Mouse (Mus musculus): ENCODE measurements around the gene Unc13c. TPM values are rescaled to one million over a fixed set of nuclear protein-coding genes. Genes with fewer than 3 reads are reported as not detected.

Gene Unc13c
- polyA plus RNA-seq, 1 experiment from 2014 or later: 0.09 TPM

DNA sequence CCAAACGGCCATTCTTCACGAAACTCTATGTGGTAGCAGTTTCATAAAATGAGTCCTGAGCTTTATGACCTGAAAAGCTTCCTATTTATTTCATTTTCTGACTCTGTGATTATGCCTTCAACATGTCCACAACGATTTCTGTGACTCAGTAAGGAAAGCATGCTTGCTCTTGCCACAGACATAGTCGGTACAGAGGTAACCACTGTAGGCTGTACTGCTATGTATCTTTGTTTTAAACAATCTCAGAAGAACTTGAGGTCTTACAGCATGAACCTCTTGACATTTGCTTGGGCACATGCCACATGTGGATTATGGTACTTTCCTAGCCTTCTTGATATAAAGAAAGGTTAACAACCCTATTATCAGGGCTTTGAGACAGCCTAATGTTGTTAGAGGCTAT, 162.1 kb downstream of the Unc13c start:
- ATAC-seq (replicated peaks; ENCODE audit: low FRiP score): no peak
- H3K9me3 ChIP-seq (ENCODE audit: control insufficient read depth, low read length): no peaks in the 10 kb centered on the region
- no peaks in the 10 kb centered on the region for H3K27me3 ChIP-seq (ENCODE audit: control insufficient read depth, insufficient read depth, low read length)
- WGBS: 88% methylated on average over 4 of the region's 4 CpGs
- H3K4me3 ChIP-seq (ENCODE audit: low read depth, low read length): no peak overlapping the region
- H3K4me1 ChIP-seq (replicated peaks; ENCODE audit: control insufficient read depth, insufficient read depth, low read length): no peaks in the 10 kb centered on the region
- no peaks in the 10 kb centered on the region for H3K36me3 ChIP-seq (ENCODE audit: control insufficient read depth, insufficient read depth, low read length)
- no peak overlapping the region for H3K27ac ChIP-seq (ENCODE audit: low read depth, low read length)
- no peak overlapping the region for H3K4me2 ChIP-seq (ENCODE audit: low read depth, low read length, severe bottlenecking)
- H3K9ac ChIP-seq (ENCODE audit: low read length): no peak overlapping the region
- DNase-seq (ENCODE audit: low spot score): no peak

DNA sequence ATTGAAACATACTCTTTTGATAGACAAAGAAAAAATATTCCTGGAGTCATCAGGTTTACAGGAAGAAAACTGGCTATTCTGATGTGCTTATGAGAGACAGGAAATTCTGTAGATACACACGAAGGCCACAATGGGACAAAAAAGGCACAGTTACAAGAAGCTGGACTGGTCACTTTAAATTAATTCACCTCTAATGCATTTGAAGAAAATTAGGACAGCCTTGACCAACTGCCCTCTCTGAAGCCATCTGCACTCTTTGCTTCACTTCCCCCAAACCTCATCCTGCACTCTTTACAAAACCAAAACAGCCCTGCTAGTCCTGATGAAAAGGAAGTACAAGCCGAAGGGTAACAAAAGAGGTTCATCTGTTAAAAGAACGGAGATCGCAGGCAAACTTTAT, 194.2 kb downstream of the Unc13c start:
- DNase-seq (ENCODE audit: low spot score) (no peak), ATAC-seq (replicated peaks; ENCODE audit: low FRiP score) (no peak)
- H3K27me3 ChIP-seq (ENCODE audit: control insufficient read depth, insufficient read depth, low read length): no peaks in the 10 kb centered on the region
- H3K9me3 ChIP-seq (ENCODE audit: control insufficient read depth, low read length): no peaks in the 10 kb centered on the region
- WGBS: 61% methylated on average over 4 of the region's 4 CpGs
- no peak overlapping the region for H3K9ac ChIP-seq (ENCODE audit: low read length)
- no peaks in the 10 kb centered on the region for H3K4me1 ChIP-seq (replicated peaks; ENCODE audit: control insufficient read depth, insufficient read depth, low read length)
- no peak overlapping the region for H3K4me2 ChIP-seq (ENCODE audit: low read depth, low read length, severe bottlenecking)
- no peaks in the 10 kb centered on the region for H3K36me3 ChIP-seq (ENCODE audit: control insufficient read depth, insufficient read depth, low read length)
- H3K4me3 ChIP-seq (ENCODE audit: low read depth, low read length): no peak overlapping the region
- H3K27ac ChIP-seq (ENCODE audit: low read depth, low read length): no peak overlapping the region

DNA sequence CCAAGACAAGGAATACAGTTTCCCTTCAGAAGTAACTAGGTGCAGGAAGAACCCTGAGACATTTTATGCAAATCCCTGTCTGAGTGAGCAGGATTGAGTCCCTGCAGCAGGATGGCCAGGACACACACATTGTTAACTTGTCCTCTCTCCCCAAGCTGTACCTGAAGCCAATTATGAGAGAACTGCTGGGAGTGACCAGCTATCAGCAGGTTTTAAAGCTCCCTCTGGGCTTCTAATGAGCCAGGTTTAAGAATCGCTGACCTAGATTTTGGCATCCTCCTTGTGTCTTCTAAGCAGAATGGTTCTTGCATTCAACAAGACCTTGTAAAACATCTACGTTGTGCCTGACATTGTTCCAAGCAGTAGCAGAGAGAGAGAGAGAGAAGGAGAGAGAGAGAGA, 213.6 kb downstream of the Unc13c start:
- H3K9ac ChIP-seq (ENCODE audit: low read length): no peak overlapping the region
- no peaks in the 10 kb centered on the region for H3K4me1 ChIP-seq (replicated peaks; ENCODE audit: control insufficient read depth, insufficient read depth, low read length)
- DNase-seq (ENCODE audit: low spot score) (no peak), ATAC-seq (replicated peaks; ENCODE audit: low FRiP score) (no peak)
- H3K4me3 ChIP-seq (ENCODE audit: low read depth, low read length): no peak overlapping the region
- no peaks in the 10 kb centered on the region for H3K9me3 ChIP-seq (ENCODE audit: control insufficient read depth, low read length)
- no peak overlapping the region for H3K27ac ChIP-seq (ENCODE audit: low read depth, low read length)
- WGBS: 83% methylated on average over 2 of the region's 2 CpGs
- no peaks in the 10 kb centered on the region for H3K27me3 ChIP-seq (ENCODE audit: control insufficient read depth, insufficient read depth, low read length)
- no peaks in the 10 kb centered on the region for H3K36me3 ChIP-seq (ENCODE audit: control insufficient read depth, insufficient read depth, low read length)
- H3K4me2 ChIP-seq (ENCODE audit: low read depth, low read length, severe bottlenecking): no peak overlapping the region

DNA sequence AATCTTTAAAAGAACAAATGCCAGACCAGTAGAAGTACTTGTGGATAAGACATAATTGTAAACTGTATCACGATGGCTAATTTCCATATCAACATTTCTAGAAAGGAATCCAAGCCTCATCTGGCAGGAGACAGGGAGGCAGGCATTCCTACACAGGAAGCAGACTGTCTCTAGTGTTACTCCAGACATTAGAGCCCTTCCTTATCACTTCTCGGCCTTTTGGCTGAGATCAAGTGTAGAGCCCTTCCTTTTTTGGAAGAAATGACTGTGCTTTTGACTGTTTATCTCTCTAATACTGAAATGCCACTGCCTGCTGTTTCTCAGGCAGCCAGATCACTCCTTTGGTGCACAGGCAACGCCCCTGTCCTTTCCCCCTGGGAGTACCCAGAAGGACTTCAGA, 215.3 kb downstream of the Unc13c start:
- 60% methylated on average over 3 of the region's 3 CpGs for WGBS
- H3K4me1 ChIP-seq (replicated peaks; ENCODE audit: control insufficient read depth, insufficient read depth, low read length): no peaks in the 10 kb centered on the region
- H3K27me3 ChIP-seq (ENCODE audit: control insufficient read depth, insufficient read depth, low read length): no peaks in the 10 kb centered on the region
- no peak overlapping the region for H3K9ac ChIP-seq (ENCODE audit: low read length)
- H3K4me3 ChIP-seq (ENCODE audit: low read depth, low read length): no peak overlapping the region
- no peak overlapping the region for H3K4me2 ChIP-seq (ENCODE audit: low read depth, low read length, severe bottlenecking)
- H3K27ac ChIP-seq (ENCODE audit: low read depth, low read length): no peak overlapping the region
- H3K9me3 ChIP-seq (ENCODE audit: control insufficient read depth, low read length): no peaks in the 10 kb centered on the region
- DNase-seq (ENCODE audit: low spot score) (no peak), ATAC-seq (replicated peaks; ENCODE audit: low FRiP score) (no peak)
- no peaks in the 10 kb centered on the region for H3K36me3 ChIP-seq (ENCODE audit: control insufficient read depth, insufficient read depth, low read length)

DNA sequence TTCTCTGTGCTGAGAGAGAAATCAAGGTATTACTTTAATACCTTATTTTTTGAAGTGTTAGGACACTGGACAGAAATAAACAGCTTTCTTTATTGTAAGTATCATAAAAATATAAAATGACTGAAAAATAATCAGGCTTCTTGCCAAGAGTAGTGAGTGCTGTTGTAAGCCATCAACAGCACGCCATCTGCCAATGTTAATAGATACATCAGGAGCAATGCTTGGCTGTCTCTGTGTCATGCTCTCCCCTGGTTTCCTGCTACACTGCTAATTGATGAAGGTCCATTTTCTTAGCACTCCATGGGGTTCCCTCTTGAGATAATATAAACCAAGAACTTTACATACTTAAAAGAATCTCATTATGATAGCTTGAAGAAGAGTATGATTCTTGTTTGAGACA, 217.4 kb downstream of the Unc13c start:
- no peak for ATAC-seq (replicated peaks; ENCODE audit: low FRiP score)
- Histone ChIP-seq H3K27ac (ENCODE audit: low read depth, low read length) (no peak overlapping the region), H3K36me3 (ENCODE audit: control insufficient read depth, insufficient read depth, low read length) (no peaks in the 10 kb centered on the region), H3K4me1 (replicated peaks; ENCODE audit: control insufficient read depth, insufficient read depth, low read length) (no peaks in the 10 kb centered on the region), H3K9ac (ENCODE audit: low read length) (no peak overlapping the region), H3K4me3 (ENCODE audit: low read depth, low read length) (no peak overlapping the region), H3K4me2 (ENCODE audit: low read depth, low read length, severe bottlenecking) (no peak overlapping the region), H3K27me3 (ENCODE audit: control insufficient read depth, insufficient read depth, low read length) (no peaks in the 10 kb centered on the region), H3K9me3 (ENCODE audit: control insufficient read depth, low read length) (no peaks in the 10 kb centered on the region)
- DNase-seq (ENCODE audit: low spot score): no peak
- WGBS: 88% methylated on average over 1 of the region's 1 CpGs

DNA sequence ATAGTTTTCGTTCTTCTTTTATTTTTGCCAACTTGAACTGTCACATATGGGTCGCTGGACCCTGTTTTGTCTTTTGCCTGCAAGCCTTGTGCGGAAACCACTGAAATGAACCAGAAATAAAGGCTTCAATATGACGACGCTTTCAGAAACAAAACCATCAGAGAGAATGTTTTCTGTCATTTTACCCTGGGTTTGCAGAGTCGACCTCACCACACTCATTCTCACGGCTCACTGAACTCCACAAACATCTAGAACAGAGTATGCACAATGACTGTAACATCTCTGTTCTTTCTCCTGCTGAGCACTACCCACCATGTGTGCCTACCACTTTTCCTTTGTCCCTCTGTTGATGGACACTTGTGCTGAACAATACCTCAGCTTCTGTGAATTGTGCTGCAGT, 234.3 kb downstream of the Unc13c start:
- 74% methylated on average over 7 of the region's 7 CpGs for WGBS
- DNase-seq (ENCODE audit: low spot score): no peak
- Histone ChIP-seq H3K9me3 (ENCODE audit: control insufficient read depth, low read length) (no peaks in the 10 kb centered on the region), H3K9ac (ENCODE audit: low read length) (no peak overlapping the region), H3K4me1 (replicated peaks; ENCODE audit: control insufficient read depth, insufficient read depth, low read length) (no peaks in the 10 kb centered on the region), H3K36me3 (ENCODE audit: control insufficient read depth, insufficient read depth, low read length) (no peaks in the 10 kb centered on the region), H3K27ac (ENCODE audit: low read depth, low read length) (no peak overlapping the region), H3K4me2 (ENCODE audit: low read depth, low read length, severe bottlenecking) (no peak overlapping the region), H3K4me3 (ENCODE audit: low read depth, low read length) (no peak overlapping the region), H3K27me3 (ENCODE audit: control insufficient read depth, insufficient read depth, low read length) (no peaks in the 10 kb centered on the region)
- no peak for ATAC-seq (replicated peaks; ENCODE audit: low FRiP score)

DNA sequence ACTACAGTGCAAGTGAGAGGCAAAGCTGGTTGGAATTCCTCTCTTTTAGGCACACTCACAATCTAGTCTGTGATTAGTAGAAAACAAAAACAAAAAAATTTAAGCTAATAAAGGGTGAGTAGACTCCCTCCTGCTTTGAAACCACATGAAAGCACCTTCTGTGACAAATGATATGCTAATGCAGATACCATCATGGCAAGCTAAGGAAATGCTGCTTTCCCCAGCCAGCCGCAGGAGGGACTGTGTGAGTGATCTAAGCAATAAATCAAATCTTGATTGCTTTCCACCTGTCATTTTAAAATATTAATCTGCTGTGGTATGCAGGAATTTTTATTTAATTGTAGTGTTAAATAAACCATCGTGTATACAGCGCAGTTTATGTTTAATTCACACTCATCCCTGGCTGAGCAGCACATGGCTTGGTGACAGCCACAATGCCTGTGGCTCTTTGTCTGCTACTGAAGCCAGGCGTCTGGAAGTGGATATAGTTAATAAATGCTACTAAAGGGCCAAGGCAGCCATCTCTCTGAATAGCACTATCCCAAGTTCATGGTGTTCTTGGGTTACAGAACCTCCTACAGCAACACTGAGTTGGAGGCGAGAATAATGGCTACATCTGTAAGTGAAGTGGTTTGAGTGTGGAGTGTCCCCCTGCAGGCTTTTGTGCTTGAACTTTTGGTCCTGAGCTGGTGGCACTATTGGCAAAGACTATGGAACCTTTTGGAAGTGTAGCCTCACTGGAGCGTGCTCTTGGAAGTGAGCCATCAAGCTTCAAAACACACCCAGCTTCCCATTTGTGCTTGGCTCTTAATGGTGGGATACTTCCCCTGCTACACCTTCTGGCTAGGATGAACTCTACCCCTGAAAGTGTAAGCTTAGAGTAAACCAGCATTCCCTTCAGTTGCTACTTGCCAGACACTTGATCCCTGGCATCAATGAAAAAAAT, 242.8 kb downstream of the Unc13c start:
- no peak overlapping the region for H3K9ac ChIP-seq (ENCODE audit: low read length)
- H3K9me3 ChIP-seq (ENCODE audit: control insufficient read depth, low read length): no peaks in the 10 kb centered on the region
- no peak overlapping the region for H3K4me2 ChIP-seq (ENCODE audit: low read depth, low read length, severe bottlenecking)
- 78% methylated on average over 6 of the region's 6 CpGs for WGBS
- no peak overlapping the region for H3K4me3 ChIP-seq (ENCODE audit: low read depth, low read length)
- DNase-seq (ENCODE audit: low spot score): no peak
- H3K4me1 ChIP-seq (replicated peaks; ENCODE audit: control insufficient read depth, insufficient read depth, low read length): no peaks in the 10 kb centered on the region
- H3K27ac ChIP-seq (ENCODE audit: low read depth, low read length): no peak overlapping the region
- H3K27me3 ChIP-seq (ENCODE audit: control insufficient read depth, insufficient read depth, low read length): no peaks in the 10 kb centered on the region
- H3K36me3 ChIP-seq (ENCODE audit: control insufficient read depth, insufficient read depth, low read length): no peaks in the 10 kb centered on the region
- no peak for ATAC-seq (replicated peaks; ENCODE audit: low FRiP score)

DNA sequence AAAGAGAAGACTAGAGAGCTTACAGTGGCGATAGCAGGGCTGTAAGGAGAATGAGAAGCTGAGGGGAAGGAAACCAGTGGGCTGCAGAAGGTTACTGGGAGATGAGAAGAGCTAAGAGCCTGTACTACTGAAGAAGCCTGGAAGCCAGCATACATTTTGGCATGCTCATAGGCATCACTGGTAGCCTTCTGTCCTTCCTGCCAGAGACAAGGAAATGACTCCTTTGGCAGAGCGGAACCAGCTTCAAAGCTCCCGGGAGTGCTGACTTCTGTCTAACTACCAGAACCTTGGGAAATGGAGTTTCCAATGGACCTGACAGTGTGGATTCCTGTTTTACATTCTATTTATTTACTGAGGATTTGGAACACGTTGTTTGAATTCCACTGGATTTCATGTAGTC, 244.0 kb downstream of the Unc13c start:
- DNase-seq (ENCODE audit: low spot score) (no peak), ATAC-seq (replicated peaks; ENCODE audit: low FRiP score) (no peak)
- no peaks in the 10 kb centered on the region for H3K27me3 ChIP-seq (ENCODE audit: control insufficient read depth, insufficient read depth, low read length)

DNA sequence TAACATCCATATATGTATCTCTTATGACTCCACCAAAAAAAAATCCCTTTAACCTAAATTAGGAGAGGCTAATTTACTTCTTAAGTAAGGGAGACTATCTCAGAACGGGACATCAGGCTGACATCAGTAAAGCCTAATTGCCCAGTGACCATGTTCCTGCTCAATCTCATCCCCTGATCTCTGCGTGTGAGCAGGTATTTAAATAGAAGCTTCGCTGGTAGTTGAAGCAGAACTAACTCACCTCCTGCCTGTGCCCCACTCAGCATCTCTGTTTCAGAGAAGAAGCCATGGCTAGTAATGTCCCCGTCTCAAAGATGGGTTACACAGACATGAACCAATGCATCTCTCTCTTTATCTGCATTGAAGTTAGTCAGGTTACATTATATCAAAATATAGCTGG, 255.3 kb downstream of the Unc13c start:
- no peak overlapping the region for H3K4me2 ChIP-seq (ENCODE audit: low read depth, low read length, severe bottlenecking)
- H3K27ac ChIP-seq (ENCODE audit: low read depth, low read length): no peak overlapping the region
- no peaks in the 10 kb centered on the region for H3K4me1 ChIP-seq (replicated peaks; ENCODE audit: control insufficient read depth, insufficient read depth, low read length)
- 47% methylated on average over 4 of the region's 4 CpGs for WGBS
- ATAC-seq (replicated peaks; ENCODE audit: low FRiP score) (no peak), DNase-seq (ENCODE audit: low spot score) (no peak)
- no peaks in the 10 kb centered on the region for H3K27me3 ChIP-seq (ENCODE audit: control insufficient read depth, insufficient read depth, low read length)
- no peak overlapping the region for H3K4me3 ChIP-seq (ENCODE audit: low read depth, low read length)
- no peak overlapping the region for H3K9ac ChIP-seq (ENCODE audit: low read length)
- no peaks in the 10 kb centered on the region for H3K36me3 ChIP-seq (ENCODE audit: control insufficient read depth, insufficient read depth, low read length)
- no peaks in the 10 kb centered on the region for H3K9me3 ChIP-seq (ENCODE audit: control insufficient read depth, low read length)

More for the DNA sequence above, 244.0 kb downstream of the Unc13c start:
- Histone ChIP-seq H3K9ac (ENCODE audit: low read length) (no peak overlapping the region), H3K4me3 (ENCODE audit: low read depth, low read length) (no peak overlapping the region), H3K36me3 (ENCODE audit: control insufficient read depth, insufficient read depth, low read length) (no peaks in the 10 kb centered on the region), H3K4me2 (ENCODE audit: low read depth, low read length, severe bottlenecking) (no peak overlapping the region), H3K27ac (ENCODE audit: low read depth, low read length) (no peak overlapping the region), H3K4me1 (replicated peaks; ENCODE audit: control insufficient read depth, insufficient read depth, low read length) (no peaks in the 10 kb centered on the region), H3K9me3 (ENCODE audit: control insufficient read depth, low read length) (no peaks in the 10 kb centered on the region)
- whole genome bisulfite sequencing: 92% methylated on average over 4 of the region's 4 CpGs
